Mouse (Mus musculus): ENCODE measurements around the gene Sprr2i. TPM values are rescaled to one million over a fixed set of nuclear protein-coding genes. Genes with fewer than 3 reads are reported as not detected.

Sprr2i gene
- total and polyA plus RNA-seq, 3 experiments = not detected

DNA sequence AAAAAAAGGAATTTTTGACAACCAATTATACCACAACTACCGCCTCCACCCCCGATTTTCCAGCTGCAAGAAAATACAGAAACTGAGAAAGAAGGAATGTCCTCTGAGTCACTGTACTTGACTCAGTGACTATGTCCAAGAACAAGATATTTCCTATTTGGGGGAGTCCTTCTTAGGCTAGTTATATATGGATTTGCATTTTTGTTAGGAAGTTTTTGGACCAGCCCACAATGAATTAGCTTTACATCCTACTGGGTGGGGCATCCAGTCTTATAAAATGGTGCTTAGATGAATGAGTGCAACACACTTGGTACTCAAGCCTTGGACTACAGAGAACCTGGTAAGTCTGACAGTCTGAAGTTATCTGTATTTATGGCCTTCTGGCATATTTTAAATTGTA, 24.5 kb downstream of the Sprr2i start, which contains the start of gene Sprr2k:
Gene Sprr2k (plus strand): TSS at position 301 of the 400 bp plus-strand sequence.
- Histone ChIP-seq H3K4me1 (ENCODE audit: control insufficient read depth in 1 of 2, insufficient read depth in 2 of 2) (no peaks in the 10 kb centered on the region), H3K79me2 (replicated peaks; ENCODE audit: control insufficient read depth, extremely low read depth, insufficient read depth, poor library complexity, severe bottlenecking) (no peaks in the 10 kb centered on the region), H3K9me3 (replicated peaks; ENCODE audit: low read length) (peaks cover 26% of the 10 kb centered on the region), H3K9ac (ENCODE audit: insufficient read depth, low read depth) (no peak within 1 kb of the TSS), H3K36me3 (replicated peaks in 1 of 2; ENCODE audit: control insufficient read depth in 1 of 2, insufficient read depth in 1 of 2, low read length in 1 of 2) (no peaks in the 10 kb centered on the region), H3K4me2 (ENCODE audit: insufficient read depth, low read depth, poor library complexity, severe bottlenecking) (no peak within 1 kb of the TSS), H3K27me3 (replicated peaks) (no peaks in the 10 kb centered on the region), H3K27ac (ENCODE audit: insufficient read depth, low read depth) (no peak within 1 kb of the TSS), H3K4me3 (replicated peaks in 1 of 3; ENCODE audit: low read depth in 2 of 3, low read length in 2 of 3, poor library complexity in 1 of 3) (no peak within 1 kb of the TSS)
- no peak for DNase-seq (ENCODE audit: extremely low read depth)
- dilution Hi-C loops (cut with MboI; ENCODE audit: extremely low pct_ligation_motif_present, extremely low pct_unique_long_range_greater_than_20kb, low sequenced_read_pairs) (no loop called here), in situ Hi-C loops (cut with MboI; ENCODE audit: low pct_ligation_motif_present, low pct_unique_long_range_greater_than_20kb, low sequenced_read_pairs) (no loop called here)
- no peak for TF ChIP-seq ZMIZ1 (IDR thresholded peaks at IDR 0.05; ENCODE audit: low read depth, low read length)

DNA sequence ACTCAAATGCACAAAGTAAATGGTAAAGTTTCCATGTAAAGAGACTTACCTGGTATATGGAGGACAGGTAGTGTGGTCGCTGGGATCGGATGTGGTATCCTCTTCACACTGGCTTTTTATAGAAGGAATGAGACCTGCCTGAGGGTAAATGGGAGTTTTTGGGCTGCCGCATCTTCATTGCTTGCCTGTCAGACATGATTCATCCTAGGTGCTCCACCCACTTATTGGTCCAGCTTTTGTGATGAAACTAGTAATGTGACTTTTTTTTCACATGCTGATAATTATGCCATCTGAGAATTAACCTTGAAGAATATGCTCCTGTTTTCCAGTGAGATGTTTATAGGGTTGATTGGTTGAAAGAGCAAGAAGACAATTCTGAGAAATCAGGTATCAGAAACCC, 30.9 kb downstream of the Sprr2i start, which contains the start of gene Sprr1b:
Gene Sprr1b (minus strand): TSS at position 101 of the 400 bp plus-strand sequence.
- Histone ChIP-seq H3K36me3 (replicated peaks in 1 of 2; ENCODE audit: control insufficient read depth in 1 of 2, insufficient read depth in 1 of 2, low read length in 1 of 2) (no peaks in the 10 kb centered on the region), H3K79me2 (replicated peaks; ENCODE audit: control insufficient read depth, extremely low read depth, insufficient read depth, poor library complexity, severe bottlenecking) (no peaks in the 10 kb centered on the region), H3K27ac (ENCODE audit: insufficient read depth, low read depth) (no peak within 1 kb of the TSS), H3K9ac (ENCODE audit: insufficient read depth, low read depth) (no peak within 1 kb of the TSS), H3K4me1 (ENCODE audit: control insufficient read depth in 1 of 2, insufficient read depth in 2 of 2) (no peaks in the 10 kb centered on the region), H3K4me3 (replicated peaks in 1 of 3; ENCODE audit: low read depth in 2 of 3, low read length in 2 of 3, poor library complexity in 1 of 3) (no peak within 1 kb of the TSS), H3K9me3 (replicated peaks; ENCODE audit: low read length) (peaks cover 34% of the 10 kb centered on the region), H3K4me2 (ENCODE audit: insufficient read depth, low read depth, poor library complexity, severe bottlenecking) (no peak within 1 kb of the TSS), H3K27me3 (replicated peaks) (no peaks in the 10 kb centered on the region)
- dilution Hi-C loops (cut with MboI; ENCODE audit: extremely low pct_ligation_motif_present, extremely low pct_unique_long_range_greater_than_20kb, low sequenced_read_pairs) = no loop called here
- TF ChIP-seq NELFE (IDR thresholded peaks at IDR 0.05; ENCODE audit: low read depth, low read length) (no peak), MEF2A (IDR thresholded peaks at IDR 0.05; ENCODE audit: borderline replicate concordance, low read depth, low read length) (no peak), ZC3H11A (IDR thresholded peaks at IDR 0.05; ENCODE audit: low read depth, low read length) (no peak), JUND (conservative IDR thresholded peaks at IDR 0.05; ENCODE audit: low read depth, low read length) (no peak), CTCF (conservative IDR thresholded peaks at IDR 0.05 in 1 of 2, IDR thresholded peaks at IDR 0.05 in 1 of 2; ENCODE audit: low read depth in 2 of 2, low read length in 2 of 2) (no peak), ZNF384 (IDR thresholded peaks at IDR 0.05; ENCODE audit: low read depth, low read length) (no peak), ZKSCAN1 (IDR thresholded peaks at IDR 0.05; ENCODE audit: borderline replicate concordance, low read depth, low read length) (no peak), SIN3A (IDR thresholded peaks at IDR 0.05; ENCODE audit: low read length) (no peak), CHD2 (IDR thresholded peaks at IDR 0.05; ENCODE audit: low read length) (no peak), RCOR1 (conservative IDR thresholded peaks at IDR 0.05; ENCODE audit: low read depth, low read length) (no peak), USF2 (conservative IDR thresholded peaks at IDR 0.05; ENCODE audit: low read depth, low read length) (no peak), KAT2A (IDR thresholded peaks at IDR 0.05; ENCODE audit: insufficient replicate concordance, low read length) (no peak), MAZ (IDR thresholded peaks at IDR 0.05; ENCODE audit: low read depth, low read length) (no peak), USF1 (IDR thresholded peaks at IDR 0.05; ENCODE audit: low read depth, low read length) (no peak)
- in situ Hi-C loops (cut with MboI; ENCODE audit: low pct_ligation_motif_present, low pct_unique_long_range_greater_than_20kb, low sequenced_read_pairs) = no loop called here
- no peak for DNase-seq (ENCODE audit: extremely low read depth)
